Mouse (Mus musculus): ENCODE measurements around the gene Pde4c.

GRCm38 (mm10) chr8:70716521-70717400, 6.8 kb upstream of the Pde4c start:
- TF ChIP-seq CTCF (IDR thresholded peaks at IDR 0.05; ENCODE audit: extremely low read depth, insufficient read length, insufficient replicate concordance, low read depth, low read length) (no peak), POLR2A (IDR thresholded peaks at IDR 0.05; ENCODE audit: low read depth, low read length) (no peak)
